Mouse (Mus musculus): ENCODE measurements around the gene Shank2.

GRCm38 (mm10) chr7:144029246-144029645, 27.5 kb downstream of the Shank2 start:
- TF ChIP-seq CTCF (IDR thresholded peaks at IDR 0.05; ENCODE audit: borderline replicate concordance, extremely low read depth, insufficient read depth, insufficient read length): no peak
- no peak for TF ChIP-seq POLR2A (IDR thresholded peaks at IDR 0.05; ENCODE audit: borderline replicate concordance, extremely low read depth, insufficient read depth, insufficient read length, poor library complexity, severe bottlenecking)

Measured in brain, embryonic 14.5 days (tissue).